Mouse (Mus musculus) embryo, embryonic 10 days (tissue): Measurements from ENCODE around the gene Nrsn2.

ENCODE experiments used
- DNase-seq: peaks from one replicate; pipeline ENCODE4 v3.0.0-alpha.2; 2015; ENCODE audit warnings: low spot score

Nrsn2 gene

GRCm38 (mm10) chr2:152343329-152344213, 32.9 kb downstream of the Nrsn2 start, which contains the start of gene Trib3:
TSS of gene Trib3 (minus strand) at chr2:152344032.
- peak; percentile 90 for DNase-seq

- DNase-seq, result no peak
Measured at GRCm38 (mm10) chr2:152339631-152340179, 36.7 kb downstream of the Nrsn2 start.

GRCm38 (mm10) chr2:152338319-152338718, 38.1 kb downstream of the Nrsn2 start:
- DNase-seq, result no peak

- DNase-seq, result no peak
Measured at GRCm38 (mm10) chr2:152337591-152338212, 38.7 kb downstream of the Nrsn2 start.

- no peak for DNase-seq
Measured at GRCm38 (mm10) chr2:152336856-152337255, 39.6 kb downstream of the Nrsn2 start.

GRCm38 (mm10) chr2:152335289-152335820, 41.1 kb downstream of the Nrsn2 start:
- no peak for DNase-seq

- DNase-seq, result no peak
Measured at GRCm38 (mm10) chr2:152333345-152334006, 43.0 kb downstream of the Nrsn2 start.

GRCm38 (mm10) chr2:152332101-152332825, 44.2 kb downstream of the Nrsn2 start, which contains the start of gene Rbck1:
TSS of gene Rbck1 (minus strand) at chr2:152332653.
- peak; percentile 91 for DNase-seq

- no peak for DNase-seq
Measured at GRCm38 (mm10) chr2:152330858-152331423, 45.5 kb downstream of the Nrsn2 start.

- no peak for DNase-seq
Measured at GRCm38 (mm10) chr2:152327980-152328379, 48.5 kb downstream of the Nrsn2 start.

- DNase-seq, result no peak
Measured at GRCm38 (mm10) chr2:152326654-152327053, 49.8 kb downstream of the Nrsn2 start.

- no peak for DNase-seq
Measured at GRCm38 (mm10) chr2:152326157-152326556, 50.3 kb downstream of the Nrsn2 start.

- no peak for DNase-seq
Measured at GRCm38 (mm10) chr2:152324842-152325241, 51.6 kb downstream of the Nrsn2 start.

GRCm38 (mm10) chr2:152323971-152324370, 52.5 kb downstream of the Nrsn2 start:
- no peak for DNase-seq

GRCm38 (mm10) chr2:152322198-152322597, 54.2 kb downstream of the Nrsn2 start:
- DNase-seq, result no peak

- no peak for DNase-seq
Measured at GRCm38 (mm10) chr2:152321558-152321957, 54.9 kb downstream of the Nrsn2 start.
